Mouse (Mus musculus): ENCODE data around the gene Uhmk1. TPM values are rescaled to one million over a fixed set of nuclear protein-coding genes. Genes with fewer than 3 reads are reported as not detected.

The Uhmk1 gene
- polyA plus RNA-seq, 1 experiment = 27.6 TPM

- 72% methylated on average over 6 of the region's 6 CpGs for WGBS
- H3K36me3 ChIP-seq (ENCODE audit: control insufficient read depth, insufficient read depth, low read length) = peaks cover 2% of the 10 kb centered on the region
- TF ChIP-seq CTCF (conservative IDR thresholded peaks at IDR 0.05; ENCODE audit: insufficient read depth, insufficient read length, low read depth, low read length) = no peak
- TF ChIP-seq POLR2A (IDR thresholded peaks at IDR 0.05; ENCODE audit: low read depth, low read length) = no peak
- H3K4me1 ChIP-seq (ENCODE audit: control insufficient read depth, insufficient read depth, low read length) = peaks cover 7% of the 10 kb centered on the region; the same call in 1 of the 2 replicates
- H3K27ac ChIP-seq (ENCODE audit: insufficient read depth, low read depth, low read length) = no peak overlapping the region
- no peaks in the 10 kb centered on the region for H3K27me3 ChIP-seq (replicated peaks; ENCODE audit: control insufficient read depth, insufficient read depth, low read length)
- no peak overlapping the region for H3K4me3 ChIP-seq (ENCODE audit: insufficient read depth, low read depth, low read length)
- DNase-seq = no peak
Measured at GRCm38 (mm10) chr1:170150870-170151269, 64.3 kb downstream of the Uhmk1 start.

- TF ChIP-seq CTCF (conservative IDR thresholded peaks at IDR 0.05; ENCODE audit: insufficient read depth, insufficient read length, low read depth, low read length) (no peak), POLR2A (IDR thresholded peaks at IDR 0.05; ENCODE audit: low read depth, low read length) (no peak)
- Histone ChIP-seq H3K4me3 (ENCODE audit: insufficient read depth, low read depth, low read length) (no peak overlapping the region), H3K36me3 (ENCODE audit: control insufficient read depth, insufficient read depth, low read length) (peaks cover 3% of the 10 kb centered on the region), H3K27me3 (replicated peaks; ENCODE audit: control insufficient read depth, insufficient read depth, low read length) (no peaks in the 10 kb centered on the region), H3K4me1 (ENCODE audit: control insufficient read depth, insufficient read depth, low read length) (peaks cover 13% of the 10 kb centered on the region), H3K27ac (ENCODE audit: insufficient read depth, low read depth, low read length) (peak overlapping the region; percentile 73)
- peak; percentile 57 for DNase-seq
- 52% methylated on average over 4 of the region's 4 CpGs for WGBS
Measured at GRCm38 (mm10) chr1:170149756-170150155, 65.4 kb downstream of the Uhmk1 start.

GRCm38 (mm10) chr1:170148536-170148935 is 66.7 kb downstream of the Uhmk1 start:
- Histone ChIP-seq H3K4me1 (ENCODE audit: control insufficient read depth, insufficient read depth, low read length) (peaks cover 21% of the 10 kb centered on the region), H3K4me3 (ENCODE audit: insufficient read depth, low read depth, low read length) (no peak overlapping the region), H3K36me3 (ENCODE audit: control insufficient read depth, insufficient read depth, low read length) (peaks cover 3% of the 10 kb centered on the region), H3K27me3 (replicated peaks; ENCODE audit: control insufficient read depth, insufficient read depth, low read length) (no peaks in the 10 kb centered on the region), H3K27ac (ENCODE audit: insufficient read depth, low read depth, low read length) (no peak overlapping the region)
- no peak for DNase-seq
- WGBS = 88% methylated on average over 6 of the region's 6 CpGs
- no peak for TF ChIP-seq CTCF (conservative IDR thresholded peaks at IDR 0.05; ENCODE audit: insufficient read depth, insufficient read length, low read depth, low read length)
- no peak for TF ChIP-seq POLR2A (IDR thresholded peaks at IDR 0.05; ENCODE audit: low read depth, low read length)

GRCm38 (mm10) chr1:170147651-170148448 is 67.3 kb downstream of the Uhmk1 start:
- Histone ChIP-seq H3K36me3 (ENCODE audit: control insufficient read depth, insufficient read depth, low read length) (peaks cover 3% of the 10 kb centered on the region), H3K4me3 (ENCODE audit: insufficient read depth, low read depth, low read length) (no peak overlapping the region)

GRCm38 (mm10) chr1:170145606-170146005 is 69.6 kb downstream of the Uhmk1 start:
- H3K27ac ChIP-seq (ENCODE audit: insufficient read depth, low read depth, low read length) = no peak overlapping the region
- no peak for TF ChIP-seq POLR2A (IDR thresholded peaks at IDR 0.05; ENCODE audit: low read depth, low read length)
- no peak for TF ChIP-seq CTCF (conservative IDR thresholded peaks at IDR 0.05; ENCODE audit: insufficient read depth, insufficient read length, low read depth, low read length)
- peaks cover 5% of the 10 kb centered on the region; the same call in 1 of the 2 replicates for H3K36me3 ChIP-seq (ENCODE audit: control insufficient read depth, insufficient read depth, low read length)
- WGBS = 73% methylated on average over 4 of the region's 4 CpGs
- no peak overlapping the region for H3K4me3 ChIP-seq (ENCODE audit: insufficient read depth, low read depth, low read length)
- no peaks in the 10 kb centered on the region for H3K27me3 ChIP-seq (replicated peaks; ENCODE audit: control insufficient read depth, insufficient read depth, low read length)
- DNase-seq = peak; percentile 46
- peaks cover 32% of the 10 kb centered on the region for H3K4me1 ChIP-seq (ENCODE audit: control insufficient read depth, insufficient read depth, low read length)

More at GRCm38 (mm10) chr1:170147651-170148448, 67.3 kb downstream of the Uhmk1 start:
- H3K4me1 ChIP-seq (ENCODE audit: control insufficient read depth, insufficient read depth, low read length) = peaks cover 27% of the 10 kb centered on the region
- H3K27me3 ChIP-seq (replicated peaks; ENCODE audit: control insufficient read depth, insufficient read depth, low read length) = no peaks in the 10 kb centered on the region
- DNase-seq = no peak
- H3K27ac ChIP-seq (ENCODE audit: insufficient read depth, low read depth, low read length) = no peak overlapping the region
- TF ChIP-seq POLR2A (IDR thresholded peaks at IDR 0.05; ENCODE audit: low read depth, low read length) = no peak
- no peak for TF ChIP-seq CTCF (conservative IDR thresholded peaks at IDR 0.05; ENCODE audit: insufficient read depth, insufficient read length, low read depth, low read length)
- WGBS = 74% methylated on average over 9 of the region's 9 CpGs

Other genes with a start within 250 kb of the Uhmk1 start
- 12.2 and 13.1 TPM in 2 replicates for gene Hsd17b7, start 246.2 kb downstream of the Uhmk1 start, polyA plus RNA-seq (2012; rRNA removed)
- gene Ddr2, start 104.6 kb downstream of the Uhmk1 start, polyA plus RNA-seq (2012; rRNA removed) = 9.5 and 9.7 TPM in 2 replicates
- 31.6 and 34.3 TPM in 2 replicates for gene Uap1, start 40.4 kb downstream of the Uhmk1 start, polyA plus RNA-seq (2012; rRNA removed)
- gene Sh2d1b2, start 17.4 kb upstream of the Uhmk1 start, polyA plus RNA-seq (2012; rRNA removed) = not detected in 2 replicates
- 0.37 and 0.50 TPM in 2 replicates for gene Sh2d1b1, start 61.9 kb upstream of the Uhmk1 start, polyA plus RNA-seq (2012; rRNA removed)
- 14.5 and 15.5 TPM in 2 replicates for gene Gm7694, start 90.9 kb upstream of the Uhmk1 start, polyA plus RNA-seq (2012; rRNA removed)
- 0.17 and 0.26 TPM in 2 replicates for gene Spata46, start 93.4 kb upstream of the Uhmk1 start, polyA plus RNA-seq (2012; rRNA removed)